Mouse (Mus musculus): ENCODE results near the gene Hnrnpul2. TPM values are rescaled to one million over a fixed set of nuclear protein-coding genes. Genes with fewer than 3 reads are reported as not detected.
"Not testable (repeated sequence)": the region's sequence is repeated elsewhere in the genome, so short reads cannot be mapped to it uniquely, and the experiment has no call there.

The Hnrnpul2 gene
- polyA plus RNA-seq, 1 experiment from 2014 or later = 5.6 TPM

GRCm38 (mm10) chr19:8864265-8864664, 44.5 kb downstream of the Hnrnpul2 start:
- no peaks in the 10 kb centered on the region for H3K4me1 ChIP-seq
- H3K27ac ChIP-seq = no peak overlapping the region
- WGBS = 83% methylated on average over 6 of the region's 6 CpGs
- ATAC-seq (ENCODE audit: insufficient number of reproducible peaks, low FRiP score, low TSS enrichment, low read depth) = no peak
- no peak overlapping the region for H3K9ac ChIP-seq
- H3K4me2 ChIP-seq = no peak overlapping the region
- no peaks in the 10 kb centered on the region for H3K27me3 ChIP-seq
- no peaks in the 10 kb centered on the region for H3K36me3 ChIP-seq
- H3K9me3 ChIP-seq = no peaks in the 10 kb centered on the region
- H3K4me3 ChIP-seq = no peak overlapping the region

GRCm38 (mm10) chr19:8870381-8870780, 50.6 kb downstream of the Hnrnpul2 start:
- not testable (repeated sequence) for H3K9ac ChIP-seq; H3K27ac ChIP-seq; H3K9me3 ChIP-seq; ATAC-seq (ENCODE audit: insufficient number of reproducible peaks, low FRiP score, low TSS enrichment, low read depth); H3K4me3 ChIP-seq; H3K27me3 ChIP-seq
- H3K4me2 ChIP-seq = peak overlapping the region; percentile 83; the same call in 1 of the 2 replicates
- peaks cover 10% of the 10 kb centered on the region for H3K4me1 ChIP-seq
- 80% methylated on average over 3 of the region's 3 CpGs for WGBS
- H3K36me3 ChIP-seq = peaks cover 24% of the 10 kb centered on the region

- Histone ChIP-seq H3K4me2 (peak overlapping the region; percentile 83), H3K9me3 (no peaks in the 10 kb centered on the region), H3K4me3 (peak overlapping the region; percentile 99), H3K27ac (peak overlapping the region; percentile 74), H3K36me3 (peaks cover 27% of the 10 kb centered on the region), H3K4me1 (peaks cover 10% of the 10 kb centered on the region), H3K27me3 (no peaks in the 10 kb centered on the region), H3K9ac (peak overlapping the region; percentile 97)
- WGBS = 49% methylated on average over 9 of the region's 9 CpGs
- no peak for ATAC-seq (ENCODE audit: insufficient number of reproducible peaks, low FRiP score, low TSS enrichment, low read depth)
Observed at GRCm38 (mm10) chr19:8870838-8871237, 51.0 kb downstream of the Hnrnpul2 start.

- under 1% methylated on average over 59 of the region's 59 CpGs for whole genome bisulfite sequencing
Observed at GRCm38 (mm10) chr19:8871267-8872186, 51.7 kb downstream of the Hnrnpul2 start, which contains the start of gene Ubxn1. TSS of gene Ubxn1 (plus strand) at chr19:8871496.

GRCm38 (mm10) chr19:8872266-8872840, 52.5 kb downstream of the Hnrnpul2 start:
- Histone ChIP-seq H3K9me3 (no peaks in the 10 kb centered on the region), H3K9ac (peak overlapping the region; percentile 97), H3K27me3 (no peaks in the 10 kb centered on the region), H3K27ac (0 out of 2 replicates have a peak overlapping the region, but pooled peaks have one; percentile 5), H3K4me2 (peak overlapping the region; percentile 83), H3K4me1 (peaks cover 10% of the 10 kb centered on the region), H3K36me3 (peaks cover 40% of the 10 kb centered on the region), H3K4me3 (peak overlapping the region; percentile 99)
- 71% methylated on average over 10 of the region's 10 CpGs for WGBS
- ATAC-seq (ENCODE audit: insufficient number of reproducible peaks, low FRiP score, low TSS enrichment, low read depth) = no peak

More at GRCm38 (mm10) chr19:8871267-8872186, 51.7 kb downstream of the Hnrnpul2 start, which contains the start of gene Ubxn1:
- ATAC-seq (ENCODE audit: insufficient number of reproducible peaks, low FRiP score, low TSS enrichment, low read depth) = peak; percentile 96
- Histone ChIP-seq H3K4me2 (peak within 1 kb of the TSS; percentile 83), H3K4me3 (peak within 1 kb of the TSS; percentile 99), H3K9me3 (no peaks in the 10 kb centered on the region), H3K36me3 (peaks cover 34% of the 10 kb centered on the region), H3K4me1 (peaks cover 10% of the 10 kb centered on the region), H3K27ac (peak within 1 kb of the TSS; percentile 85), H3K9ac (peak within 1 kb of the TSS; percentile 97), H3K27me3 (no peaks in the 10 kb centered on the region)

- Histone ChIP-seq H3K4me1 (peaks cover 18% of the 10 kb centered on the region), H3K27me3 (no peaks in the 10 kb centered on the region), H3K36me3 (peaks cover 52% of the 10 kb centered on the region), H3K9ac (no peak overlapping the region), H3K27ac (no peak overlapping the region), H3K9me3 (no peaks in the 10 kb centered on the region), H3K4me2 (no peak overlapping the region), H3K4me3 (no peak overlapping the region)
- 91% methylated on average over 7 of the region's 7 CpGs for WGBS
- ATAC-seq (ENCODE audit: insufficient number of reproducible peaks, low FRiP score, low TSS enrichment, low read depth) = no peak
Observed at GRCm38 (mm10) chr19:8875031-8875430, 55.2 kb downstream of the Hnrnpul2 start.

- H3K9me3 ChIP-seq = no peaks in the 10 kb centered on the region
- H3K4me1 ChIP-seq = peaks cover 10% of the 10 kb centered on the region; the same call in 1 of the 2 replicates
- H3K27ac ChIP-seq = peak within 1 kb of the TSS; percentile 88
- H3K9ac ChIP-seq = peak within 1 kb of the TSS; percentile 79
- under 1% methylated on average over 42 of the region's 42 CpGs for WGBS
- H3K36me3 ChIP-seq = peaks cover 27% of the 10 kb centered on the region
- peak; percentile 89 for ATAC-seq (ENCODE audit: insufficient number of reproducible peaks, low FRiP score, low TSS enrichment, low read depth)
- peak within 1 kb of the TSS; percentile 65 for H3K4me2 ChIP-seq
- peak within 1 kb of the TSS; percentile 71 for H3K4me3 ChIP-seq
- no peaks in the 10 kb centered on the region for H3K27me3 ChIP-seq
Observed at GRCm38 (mm10) chr19:8880311-8881033, 60.7 kb downstream of the Hnrnpul2 start, which contains the start of gene Uqcc3. TSS of gene Uqcc3 (minus strand) at chr19:8880923.

- peak overlapping the region; percentile 65 for H3K4me2 ChIP-seq
- H3K27ac ChIP-seq = peak overlapping the region; percentile 88
- H3K27me3 ChIP-seq = no peaks in the 10 kb centered on the region
- H3K9me3 ChIP-seq = no peaks in the 10 kb centered on the region
- peaks cover 10% of the 10 kb centered on the region; the same call in 1 of the 2 replicates for H3K4me1 ChIP-seq
- peak overlapping the region; percentile 71 for H3K4me3 ChIP-seq
- 15% methylated on average over 3 of the region's 3 CpGs for WGBS
- peaks cover 23% of the 10 kb centered on the region for H3K36me3 ChIP-seq
- ATAC-seq (ENCODE audit: insufficient number of reproducible peaks, low FRiP score, low TSS enrichment, low read depth) = no peak
- H3K9ac ChIP-seq = peak overlapping the region; percentile 79; the same call in 1 of the 2 replicates
Observed at GRCm38 (mm10) chr19:8881034-8881392, 61.2 kb downstream of the Hnrnpul2 start.

- Histone ChIP-seq H3K4me3 (no peak within 1 kb of the TSS), H3K4me2 (no peak within 1 kb of the TSS), H3K27ac (no peak within 1 kb of the TSS), H3K4me1 (peaks cover 17% of the 10 kb centered on the region), H3K27me3 (no peaks in the 10 kb centered on the region), H3K9ac (no peak within 1 kb of the TSS), H3K9me3 (no peaks in the 10 kb centered on the region), H3K36me3 (0 out of 2 replicates have a peak, but pooled peaks cover 2% of the 10 kb centered on the region)
- ATAC-seq (ENCODE audit: insufficient number of reproducible peaks, low FRiP score, low TSS enrichment, low read depth) = no peak
- WGBS = 73% methylated on average over 3 of the region's 3 CpGs
Observed at GRCm38 (mm10) chr19:8883616-8884015, 63.8 kb downstream of the Hnrnpul2 start, which contains the start of the genes Lbhd1 and Gm49403. TSS of gene Lbhd1 (plus strand) at chr19:8883732. TSS of gene Gm49403 (plus strand) at chr19:8883930.

Measured in limb, embryonic 15.5 days (tissue).